Mouse (Mus musculus) bone marrow, adult 2 months (tissue): ENCODE measurements around the gene Spns2. TPM values are rescaled to one million over a fixed set of nuclear protein-coding genes. Genes with fewer than 3 reads are reported as not detected.

Source experiments
- H3K27ac ChIP-seq: fragments of 200-500 bp; 2 replicates; pipeline ENCODE4 v1.5.1; 2012; ENCODE audit warnings: low read depth, mild to moderate bottlenecking, control low read depth, inconsistent platforms, low read length; ENCODE audit not compliant: control insufficient read depth, poor library complexity, insufficient read depth
- H3K4me1 ChIP-seq: fragments of 200-500 bp; 2 replicates; pipeline ENCODE4 v1.6.1; 2011; ENCODE audit warnings: low read length; ENCODE audit not compliant: control insufficient read depth, insufficient read depth
- H3K4me3 ChIP-seq: fragments of 200-500 bp; replicated peaks from 2 replicates; pipeline ENCODE3; 2011; ENCODE audit warnings: mild to moderate bottlenecking, low read depth, low read length, control low read depth; ENCODE audit not compliant: control insufficient read depth
- CTCF ChIP-seq: fragments of 200-500 bp; IDR thresholded peaks from 2 replicates; pipeline ENCODE4 v1.5.1; 2011; ENCODE audit warnings: low read length, control low read depth; ENCODE audit not compliant: control insufficient read depth, insufficient read depth
- POLR2A ChIP-seq: fragments of 200-500 bp; IDR thresholded peaks from 2 replicates; pipeline ENCODE4 v1.6.1; 2011; ENCODE audit warnings: low read depth, mild to moderate bottlenecking, control low read depth, low read length, borderline replicate concordance; ENCODE audit not compliant: control insufficient read depth
- WGBS: fragments of 180-500 bp; shearing (Covaris S2); methylation state at CpG from one replicate; pipeline ENCODE4 v1.1.7; 2018; 5-methylcytosine and 5-hydroxymethylcytosine counted together
- polyA plus RNA-seq: library from polyadenylated mRNA; stranded (reverse); fragments of >200 nt; gene quantifications from 2 replicates; pipeline ENCODE4 v1.2.4, GENCODE M21; 2011; ENCODE audit warnings: low replicate concordance; ENCODE audit not compliant: missing spikeins, insufficient read depth, insufficient read length

Gene Spns2
- polyA plus RNA-seq, 1 experiment: 10.7 TPM

DNA sequence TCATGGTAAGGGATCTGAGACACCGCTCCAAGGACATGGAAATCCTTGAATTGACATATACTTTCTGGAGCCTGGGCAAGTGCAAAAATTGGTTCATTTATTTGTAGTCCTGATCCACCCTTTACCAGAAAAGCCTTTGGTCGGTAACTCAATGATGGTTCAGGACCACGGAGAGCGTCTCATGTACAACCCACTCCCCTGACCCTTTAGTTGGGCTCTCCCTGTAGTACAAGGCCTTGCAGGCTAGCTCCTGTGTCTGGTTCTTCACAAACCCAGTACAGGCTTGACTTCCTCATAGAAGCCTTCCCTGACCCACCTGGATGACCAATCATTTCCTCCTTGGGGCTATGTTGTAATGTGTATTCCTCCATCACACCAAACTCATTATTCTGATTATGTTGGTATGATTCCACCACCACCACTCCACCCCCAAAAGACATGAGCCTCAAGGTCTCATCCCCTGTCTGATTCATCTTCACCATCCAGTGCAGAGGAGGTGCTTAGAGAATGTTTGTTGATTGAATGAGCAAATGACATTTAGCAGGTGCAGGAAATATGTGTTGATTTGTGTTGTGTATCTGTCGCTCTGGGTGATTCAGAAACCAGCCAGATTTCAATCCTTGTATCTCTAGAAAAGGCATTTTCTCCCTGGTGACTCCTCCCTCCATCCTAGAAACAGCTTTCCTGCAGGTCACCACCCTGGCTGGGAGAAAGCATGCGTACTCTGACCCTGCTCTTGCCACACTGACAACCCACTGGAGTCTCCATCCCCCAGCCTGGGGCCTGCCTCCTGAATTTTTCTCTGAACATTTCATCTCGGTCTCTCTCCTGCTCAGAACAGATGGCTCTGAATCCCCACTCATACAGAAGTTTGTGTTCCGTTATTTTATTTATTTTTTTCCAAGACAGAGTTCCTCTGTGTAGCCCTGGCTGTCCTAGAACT, 4.6 kb upstream of the Spns2 start:
- Histone ChIP-seq H3K4me1 (no peaks in the 10 kb centered on the region; the same call in 1 of the 2 replicates), H3K4me3 (no peak overlapping the region), H3K27ac (no peak overlapping the region)
- TF ChIP-seq POLR2A (no peak), CTCF (no peak)
- WGBS: 61% methylated on average over 8 of the region's 8 CpGs

DNA sequence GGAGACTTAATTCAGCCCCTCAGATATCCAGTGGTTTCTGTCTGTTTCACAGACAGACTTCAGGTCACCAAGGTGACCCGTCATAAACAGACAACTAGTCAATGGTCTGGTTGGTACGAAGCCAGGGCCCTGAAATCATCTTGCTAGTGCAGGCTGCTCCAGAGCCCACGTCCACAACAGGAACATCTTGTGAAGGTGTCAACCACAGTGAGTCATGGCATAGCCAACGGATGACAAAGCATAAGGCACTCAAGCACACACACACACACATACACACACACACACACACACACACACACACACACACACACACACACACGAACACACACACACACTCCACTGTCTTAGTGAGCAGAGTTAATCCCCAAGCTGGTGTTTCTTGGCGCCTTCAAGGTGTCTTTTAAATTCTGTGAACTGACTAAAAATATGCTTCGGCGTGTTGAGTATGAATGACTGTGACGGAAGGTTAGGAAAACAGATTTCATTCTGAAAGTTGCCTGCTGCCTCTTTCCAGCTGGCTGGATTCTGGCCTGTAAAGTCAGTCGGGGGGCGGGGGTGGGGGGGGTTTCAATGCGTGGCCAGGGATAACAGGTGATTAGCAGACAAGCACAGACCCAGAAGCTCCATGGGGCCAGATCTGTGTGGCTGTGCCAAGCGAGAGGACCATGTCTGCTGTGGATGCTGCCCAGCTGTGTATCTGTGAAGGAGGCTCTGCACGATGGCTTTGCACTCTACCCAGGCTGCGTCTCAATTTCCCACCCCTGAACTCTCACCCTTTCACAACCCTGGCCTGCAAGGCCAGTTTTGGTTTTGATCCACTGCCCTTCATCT, 1.6 kb upstream of the Spns2 start:
- no peak for TF ChIP-seq CTCF
- TF ChIP-seq POLR2A: no peak
- Histone ChIP-seq H3K27ac (no peak overlapping the region), H3K4me3 (no peak overlapping the region), H3K4me1 (no peaks in the 10 kb centered on the region; the same call in 1 of the 2 replicates)
- 49% methylated on average over 15 of the region's 15 CpGs for WGBS

DNA sequence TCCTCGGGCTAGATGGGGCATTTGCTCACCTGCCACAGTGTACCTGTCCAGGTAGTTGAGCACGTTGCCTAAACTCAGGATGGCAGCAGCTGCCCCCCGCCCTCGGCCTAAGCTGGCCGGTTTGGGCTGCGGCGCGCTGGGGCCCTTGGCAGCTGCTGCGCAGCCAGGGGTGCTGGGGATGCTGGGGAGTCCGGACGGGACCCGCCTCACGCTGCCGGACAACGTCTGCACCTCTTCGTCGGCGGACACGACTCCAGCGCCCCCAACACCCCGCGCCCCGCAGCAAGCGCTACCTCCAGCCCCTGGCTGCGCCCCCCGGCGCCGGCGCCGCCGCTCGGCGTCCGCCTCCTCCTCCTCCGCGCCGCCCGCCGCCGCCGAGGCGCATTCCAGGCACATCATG, 307 bp downstream of the Spns2 start:
- TF ChIP-seq CTCF (no peak), POLR2A (no peak)
- peak overlapping the region; percentile 58 for H3K4me3 ChIP-seq
- no peak overlapping the region for H3K27ac ChIP-seq
- 6% methylated on average over 39 of the region's 42 CpGs for WGBS
- peaks cover 2% of the 10 kb centered on the region; the same call in 1 of the 2 replicates for H3K4me1 ChIP-seq

DNA sequence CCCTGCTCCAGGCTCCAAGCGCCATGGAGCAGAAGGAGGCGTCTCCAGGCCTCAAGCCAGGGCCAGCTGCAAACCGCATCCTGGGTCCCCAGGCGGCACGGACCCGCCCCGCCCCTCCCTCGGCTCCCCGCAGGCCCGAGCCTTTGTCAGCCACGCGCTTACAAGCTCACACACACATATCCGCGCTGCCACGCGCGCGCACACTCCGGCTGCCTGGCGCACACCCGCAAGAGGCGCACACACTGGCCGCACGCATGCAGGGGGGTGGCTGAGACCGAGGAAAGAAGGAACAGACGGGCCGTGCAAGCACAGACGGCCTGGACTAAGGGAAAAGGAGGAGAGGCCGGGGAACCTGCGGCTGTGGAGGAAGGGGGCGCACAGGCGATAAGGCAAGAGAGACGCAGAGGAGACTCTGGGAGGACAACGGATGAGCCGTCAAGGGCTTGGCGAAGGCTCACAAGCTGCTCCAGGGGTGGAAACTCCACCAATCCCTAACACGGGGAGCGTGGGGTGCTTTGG, 892 bp downstream of the Spns2 start:
- TF ChIP-seq POLR2A (no peak), CTCF (no peak)
- WGBS: under 1% methylated on average over 38 of the region's 38 CpGs
- Histone ChIP-seq H3K4me3 (peak overlapping the region; percentile 58), H3K27ac (no peak overlapping the region), H3K4me1 (peaks cover 2% of the 10 kb centered on the region; the same call in 1 of the 2 replicates)

DNA sequence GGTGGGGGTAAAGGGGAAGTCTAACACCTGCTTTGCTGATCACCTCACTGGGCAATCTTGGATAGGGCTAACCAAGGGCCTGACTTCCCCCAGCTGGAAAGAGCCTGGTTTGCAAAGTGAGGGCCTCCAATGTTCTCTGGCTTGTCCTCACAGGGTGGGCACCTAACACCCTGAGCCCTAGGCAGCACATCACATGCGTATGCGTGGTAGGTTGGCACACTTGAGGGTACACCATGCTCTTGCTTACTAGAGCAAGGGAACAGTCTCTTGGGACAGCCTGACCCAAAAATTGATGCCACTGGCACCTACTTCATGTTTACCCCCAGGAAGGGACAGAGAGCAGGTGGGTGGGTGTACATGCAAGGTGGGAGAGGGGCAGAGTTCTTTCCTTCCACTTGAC, 2.0 kb downstream of the Spns2 start:
- H3K4me3 ChIP-seq: no peak overlapping the region

DNA sequence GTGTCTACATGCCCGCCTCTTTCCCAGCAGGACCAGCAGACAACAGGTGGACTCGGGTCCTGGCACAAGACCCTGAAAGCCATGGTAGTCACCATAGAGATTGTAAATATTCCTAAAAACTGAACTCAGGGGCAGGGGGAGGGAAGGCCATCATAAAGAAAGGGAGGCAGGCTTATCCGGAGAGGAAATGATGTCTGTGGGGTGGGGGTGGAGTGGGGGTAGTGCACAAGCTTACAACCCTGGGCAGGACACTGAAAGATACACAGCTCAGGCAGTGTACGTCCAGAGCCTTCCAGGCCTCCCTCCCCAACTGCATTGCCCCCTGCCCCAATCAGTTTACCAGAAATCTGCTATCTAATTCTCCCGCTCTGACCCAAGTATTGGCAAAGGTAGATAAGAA, 2.5 kb downstream of the Spns2 start:
- Histone ChIP-seq H3K4me3 (no peak overlapping the region), H3K27ac (no peak overlapping the region), H3K4me1 (peaks cover 2% of the 10 kb centered on the region; the same call in 1 of the 2 replicates)
- no peak for TF ChIP-seq CTCF
- TF ChIP-seq POLR2A: no peak
- WGBS: 24% methylated on average over 5 of the region's 5 CpGs

More for the DNA sequence above, 2.0 kb downstream of the Spns2 start:
- 22% methylated on average over 2 of the region's 2 CpGs for WGBS
- TF ChIP-seq CTCF (no peak), POLR2A (no peak)
- no peak overlapping the region for H3K27ac ChIP-seq
- H3K4me1 ChIP-seq: peaks cover 2% of the 10 kb centered on the region; the same call in 1 of the 2 replicates

DNA sequence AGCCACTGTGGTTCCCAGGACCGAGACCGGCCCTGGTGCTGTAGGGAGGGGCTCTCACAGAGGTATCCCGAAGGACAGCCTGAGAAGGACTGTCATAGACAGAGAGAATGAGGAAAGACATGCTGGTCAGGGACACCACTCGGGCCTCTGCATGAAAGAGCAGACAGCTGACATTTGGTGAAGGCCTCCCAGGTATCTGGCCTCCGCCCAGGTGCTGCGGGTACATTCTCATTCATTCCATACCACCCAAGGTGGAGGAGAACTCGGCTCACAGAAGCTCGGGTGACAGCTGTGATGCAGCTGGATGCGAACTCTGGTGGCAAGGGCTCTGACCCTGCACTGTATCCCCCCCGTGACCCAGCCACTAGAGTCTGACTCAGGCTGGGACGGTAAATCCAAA, 3.7 kb downstream of the Spns2 start:
- Histone ChIP-seq H3K27ac (no peak overlapping the region), H3K4me3 (no peak overlapping the region), H3K4me1 (peaks cover 3% of the 10 kb centered on the region)
- WGBS: 58% methylated on average over 11 of the region's 11 CpGs
- no peak for TF ChIP-seq POLR2A
- TF ChIP-seq CTCF: no peak

DNA sequence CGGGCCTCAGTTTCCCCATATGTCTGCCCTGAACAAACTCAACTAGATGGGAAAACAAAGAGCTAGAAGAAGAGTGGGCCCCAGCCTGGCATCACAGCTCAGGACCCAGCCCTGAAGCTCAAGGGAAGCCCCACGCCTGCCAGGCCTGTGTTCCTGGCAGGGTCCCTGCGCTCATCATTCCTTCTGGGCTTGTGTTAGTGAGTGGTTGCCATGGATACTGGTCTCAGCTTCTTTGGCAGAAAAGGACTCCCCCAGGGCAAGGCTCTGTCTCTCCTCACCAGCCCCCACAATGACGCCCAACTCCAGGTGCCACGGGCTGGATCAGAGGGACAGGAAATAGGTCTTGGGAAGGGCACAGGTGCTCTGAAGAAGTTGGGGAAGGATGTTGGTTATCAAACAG, 4.5 kb downstream of the Spns2 start:
- peaks cover 3% of the 10 kb centered on the region for H3K4me1 ChIP-seq
- WGBS: 27% methylated on average over 5 of the region's 5 CpGs
- H3K4me3 ChIP-seq: no peak overlapping the region
- no peak for TF ChIP-seq CTCF
- no peak for TF ChIP-seq POLR2A
- H3K27ac ChIP-seq: no peak overlapping the region

DNA sequence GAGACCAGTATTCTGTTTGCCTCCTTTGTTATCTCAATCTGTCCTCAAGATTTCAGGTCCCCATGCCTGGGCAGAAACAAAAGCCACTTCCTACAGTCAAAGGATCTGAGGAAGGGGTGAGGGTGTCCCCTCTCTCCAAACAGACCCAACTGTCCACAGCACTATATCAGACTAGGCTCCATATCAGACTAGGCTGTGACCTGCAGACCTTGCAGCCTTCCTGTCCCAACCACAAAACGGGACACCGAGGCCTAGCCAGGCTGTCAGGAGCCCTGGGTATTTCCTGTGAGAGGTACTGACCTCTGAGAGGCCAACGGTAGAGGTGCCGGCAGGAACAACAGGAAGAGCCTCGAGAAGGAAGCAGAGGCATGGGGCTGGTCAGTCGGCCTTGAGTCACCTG, 5.2 kb downstream of the Spns2 start:
- H3K27ac ChIP-seq: no peak overlapping the region
- WGBS: 1% methylated on average over 6 of the region's 6 CpGs
- H3K4me1 ChIP-seq: peaks cover 3% of the 10 kb centered on the region
- no peak for TF ChIP-seq CTCF
- no peak for TF ChIP-seq POLR2A
- no peak overlapping the region for H3K4me3 ChIP-seq
